10 mouse cellular contexts compared by ENCODE assay signal in the genomic region with DNA sequence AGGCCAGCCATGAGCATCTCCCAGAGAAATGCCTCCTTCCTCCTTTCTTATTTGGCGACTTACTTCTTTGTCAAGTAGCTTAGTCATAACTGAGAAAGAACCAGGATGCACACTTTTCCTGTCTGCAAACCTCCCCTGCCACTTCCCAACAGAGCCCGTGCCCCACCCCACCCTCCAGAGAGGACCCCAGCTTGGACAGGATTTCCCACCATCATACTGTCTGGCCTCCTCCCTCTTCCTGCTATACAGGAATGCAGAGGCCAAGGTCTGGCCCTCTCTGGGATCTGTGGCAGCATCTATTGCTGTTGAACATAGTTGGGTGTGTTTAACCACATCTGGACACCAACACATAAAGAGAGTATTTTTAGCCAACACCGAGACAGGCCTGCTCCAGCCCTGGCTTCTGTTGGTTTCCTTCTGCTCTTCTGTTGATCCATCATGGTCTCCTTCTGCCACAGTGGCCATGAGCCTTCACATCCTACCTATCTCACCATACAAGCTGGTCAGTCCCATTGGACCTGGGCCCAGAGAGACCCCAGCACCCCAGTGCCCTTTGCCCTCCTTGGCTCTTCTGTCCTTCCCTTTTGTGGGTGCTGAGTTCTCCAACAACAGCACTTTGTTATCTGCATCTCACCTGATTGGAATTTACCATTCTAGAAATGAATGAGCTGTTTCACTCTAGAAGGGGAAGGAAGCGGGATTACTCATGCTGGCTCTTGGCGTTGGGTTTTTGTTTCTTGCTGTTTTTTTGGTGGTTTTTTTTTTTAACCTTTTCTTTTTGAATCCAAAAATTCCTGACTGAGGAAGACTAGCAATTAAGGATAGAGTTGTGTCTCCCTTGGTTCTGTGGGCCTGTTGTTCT. TPM values are rescaled to one million over a fixed set of nuclear protein-coding genes. Genes with fewer than 3 reads are reported as not detected.
A peak's percentile ranks its signal among the peaks of the same experiment; 100 is the strongest.
DNase-seq lines count a peak whose midpoint lies in the region; ATAC-seq lines count a peak whose summit lies in the region.
"Had no signal": no experiment of that assay in that cellular context is flagged by ENCODE, and none has a peak within 500 bp of the region (broad histone marks: within the 10 kb centered on the region; RNA-seq: fewer than 3 reads in every experiment).

No protein-coding gene starts in this region.

- no peaks in the 10 kb centered on the region for H3K9me3 ChIP-seq in hindbrain, embryonic 14.5 days (ENCODE audit: control insufficient read depth, low read length)
- H3K9me3 ChIP-seq in hindbrain, embryonic 12.5 days (replicated peaks) = no peaks in the 10 kb centered on the region; the same call in 1 of the 2 replicates
- no peaks in the 10 kb centered on the region for H3K9me3 ChIP-seq in lung, embryonic 16.5 days (ENCODE audit: control insufficient read depth, low read length)

- H3K4me2 ChIP-seq in hindbrain, embryonic 14.5 days (replicated peaks) = no peak overlapping the region
- no peak overlapping the region for H3K4me2 ChIP-seq in hindbrain, embryonic 12.5 days (replicated peaks)
- H3K4me2 ChIP-seq in lung, embryonic 16.5 days (ENCODE audit: low read depth, low read length) = no peak overlapping the region

- DNase-seq in hindbrain, embryonic 14.5 days (ENCODE audit: low spot score) = no peak
- peak; percentile 87 for DNase-seq in 416B (ENCODE audit: low read depth)
- DNase-seq in layer of hippocampus, adult 9-11 months = no peak
- no peak for DNase-seq in left cerebral cortex, adult 18-20 months (ENCODE audit: low spot score in 2 of 2)
- no peak for DNase-seq in thymus, adult 18-20 months
- DNase-seq: gastrocnemius, postnatal 14 days had no signal

- no peak overlapping the region for H3K4me3 ChIP-seq in hindbrain, embryonic 14.5 days (replicated peaks; ENCODE audit: low read length)
- no peak overlapping the region for H3K4me3 ChIP-seq in hindbrain, embryonic 12.5 days
- H3K4me3 ChIP-seq in lung, embryonic 16.5 days (ENCODE audit: low read length) = no peak overlapping the region

- no peaks in the 10 kb centered on the region for H3K27me3 ChIP-seq in hindbrain, embryonic 14.5 days (ENCODE audit: control insufficient read depth, insufficient read depth, low read length)
- no peaks in the 10 kb centered on the region for H3K27me3 ChIP-seq in hindbrain, embryonic 12.5 days
- no peaks in the 10 kb centered on the region for H3K27me3 ChIP-seq in lung, embryonic 16.5 days (ENCODE audit: control insufficient read depth, insufficient read depth, low read depth, low read length)

- no peaks in the 10 kb centered on the region for H3K4me1 ChIP-seq in hindbrain, embryonic 14.5 days (replicated peaks; ENCODE audit: control insufficient read depth, insufficient read depth, low read length)
- H3K4me1 ChIP-seq in hindbrain, embryonic 12.5 days = peaks cover 6% of the 10 kb centered on the region; the same call in 1 of the 2 replicates
- H3K4me1 ChIP-seq in lung, embryonic 16.5 days (replicated peaks; ENCODE audit: control insufficient read depth, insufficient read depth, low read length) = peaks cover 16% of the 10 kb centered on the region

- no peaks in the 10 kb centered on the region for H3K36me3 ChIP-seq in hindbrain, embryonic 14.5 days (replicated peaks; ENCODE audit: control insufficient read depth, insufficient read depth)
- no peaks in the 10 kb centered on the region for H3K36me3 ChIP-seq in hindbrain, embryonic 12.5 days
- H3K36me3 ChIP-seq in lung, embryonic 16.5 days (ENCODE audit: control insufficient read depth, insufficient read depth, low read length) = no peaks in the 10 kb centered on the region

- H3K27ac ChIP-seq in hindbrain, embryonic 14.5 days = 0 out of 2 replicates have a peak overlapping the region, but pooled peaks have one; percentile 17
- H3K27ac ChIP-seq in hindbrain, embryonic 12.5 days = no peak overlapping the region
- peak overlapping the region; percentile 41 for H3K27ac ChIP-seq in lung, embryonic 16.5 days (ENCODE audit: low read length)

- WGBS in hindbrain, embryonic 14.5 days = 93% methylated on average over 5 of the region's 5 CpGs
- whole genome bisulfite sequencing in hindbrain, embryonic 12.5 days = 89% methylated on average over 5 of the region's 5 CpGs
- 59% methylated on average over 5 of the region's 5 CpGs for WGBS in lung, embryonic 16.5 days

- no peak overlapping the region for H3K9ac ChIP-seq in hindbrain, embryonic 14.5 days
- no peak overlapping the region for H3K9ac ChIP-seq in hindbrain, embryonic 12.5 days
- no peak overlapping the region for H3K9ac ChIP-seq in lung, embryonic 16.5 days (ENCODE audit: low read length)

- no peak for ATAC-seq in hindbrain, embryonic 14.5 days (ENCODE audit: low FRiP score)
- ATAC-seq in hindbrain, embryonic 12.5 days (ENCODE audit: low FRiP score) = no peak
- 0 out of 2 replicates have a peak, but pooled peaks have one; percentile 30 for ATAC-seq in granulocyte monocyte progenitor cell, adult 5-6 weeks (replicated peaks; ENCODE audit: poor library complexity, severe bottlenecking)
- ATAC-seq in lung, embryonic 16.5 days (ENCODE audit: low read depth) = peak; percentile 81
- ATAC-seq: activated CD4-positive, CD25-positive, alpha-beta regulatory T cell, adult 4 months had no signal

RNA-seq across cellular contexts. Expression of a gene that starts 10.3 kb away (rescaled TPM):
- 121 and 135 TPM in 2 replicates for polyA plus RNA-seq in hindbrain, embryonic 14.5 days (2014; fragmentation: Nextera tagmentation; extraction: Ambion mirVana)
- polyA plus RNA-seq in hindbrain, embryonic 12.5 days (2016; fragmentation: Nextera tagmentation; extraction: Ambion mirVana) = 157 TPM in 2 replicates
- total RNA-seq in granulocyte monocyte progenitor cell, adult 5-6 weeks (2014; fragmentation: Nextera tagmentation) = not detected in 2 replicates
- total RNA-seq in granulocyte monocyte progenitor cell, adult 5-6 weeks (2017) = 0.22 and 0.67 TPM in 2 replicates
- polyA plus RNA-seq in lung, embryonic 16.5 days (2015; fragmentation: Nextera tagmentation; extraction: Ambion mirVana) = 368 and 370 TPM in 2 replicates
- 10 to 100 TPM; 39.0 to 47.4 TPM for total RNA-seq in left cerebral cortex, adult 18-20 months (2021)
- polyA plus RNA-seq: activated CD4-positive, CD25-positive, alpha-beta regulatory T cell, adult 4 months had no signal

RNA-seq across cellular contexts. Expression of a gene that starts 10.3 kb away (rescaled TPM):
- polyA plus RNA-seq in hindbrain, embryonic 14.5 days (2014; fragmentation: Nextera tagmentation; extraction: Ambion mirVana) = 41.6 and 46.4 TPM in 2 replicates
- 74.6 and 82.2 TPM in 2 replicates for polyA plus RNA-seq in hindbrain, embryonic 12.5 days (2016; fragmentation: Nextera tagmentation; extraction: Ambion mirVana)
- 0.04 and 0.52 TPM in 2 replicates for total RNA-seq in granulocyte monocyte progenitor cell, adult 5-6 weeks (2014; fragmentation: Nextera tagmentation)
- 0.26 TPM in 1 of 2 replicates, not detected in the other for total RNA-seq in granulocyte monocyte progenitor cell, adult 5-6 weeks (2017)
- 113 and 117 TPM in 2 replicates for polyA plus RNA-seq in lung, embryonic 16.5 days (2015; fragmentation: Nextera tagmentation; extraction: Ambion mirVana)
- total RNA-seq in left cerebral cortex, adult 18-20 months (2021) = 10 to 100 TPM; 40.9 to 45.1 TPM
- polyA plus RNA-seq: activated CD4-positive, CD25-positive, alpha-beta regulatory T cell, adult 4 months had no signal

Comparison
In these comparisons a context has a peak if more than half of its experiments do, and no peak if none do; other contexts are left out.
1. ATAC-seq: peak in granulocyte monocyte progenitor cell, adult 5-6 weeks (single experiment) and lung, embryonic 16.5 days (single experiment); none in hindbrain, embryonic 14.5 days (single experiment) and hindbrain, embryonic 12.5 days (single experiment).